Mouse (Mus musculus): Measurements from ENCODE around the gene Foxo3. TPM values are rescaled to one million over a fixed set of nuclear protein-coding genes. Genes with fewer than 3 reads are reported as not detected.

Foxo3 gene
- total and polyA plus RNA-seq, 3 experiments, result 9.2 to 18.2 (median 12.6) TPM

- dilution Hi-C loops (cut with MboI; ENCODE audit: extremely low pct_ligation_motif_present, extremely low pct_unique_long_range_greater_than_20kb, low sequenced_read_pairs) (no loop called here), in situ Hi-C loops (cut with MboI; ENCODE audit: low pct_ligation_motif_present, low pct_unique_long_range_greater_than_20kb, low sequenced_read_pairs) (no loop called here)
- H3K27ac ChIP-seq (ENCODE audit: insufficient read depth, low read depth), result no peak overlapping the region
- no peaks in the 10 kb centered on the region for H3K79me2 ChIP-seq (replicated peaks; ENCODE audit: control insufficient read depth, extremely low read depth, insufficient read depth, poor library complexity, severe bottlenecking)
- no peak for DNase-seq (ENCODE audit: extremely low read depth)
- peaks cover 28 to 76% of the 10 kb centered on the region in 2 experiments for H3K36me3 ChIP-seq (replicated peaks in 1 of 2; ENCODE audit: control insufficient read depth in 1 of 2, insufficient read depth in 1 of 2, low read length in 1 of 2)
- no peak for TF ChIP-seq USF1 (IDR thresholded peaks at IDR 0.05; ENCODE audit: low read depth, low read length)
- TF ChIP-seq CHD1 (IDR thresholded peaks at IDR 0.05; ENCODE audit: low read depth, low read length), result no peak
- no peak for TF ChIP-seq USF2 (conservative IDR thresholded peaks at IDR 0.05; ENCODE audit: low read depth, low read length)
- no peak for TF ChIP-seq CTCF (conservative IDR thresholded peaks at IDR 0.05 in 1 of 2, IDR thresholded peaks at IDR 0.05 in 1 of 2; ENCODE audit: low read depth in 2 of 2, low read length in 2 of 2)
- TF ChIP-seq JUND (conservative IDR thresholded peaks at IDR 0.05; ENCODE audit: low read depth, low read length), result no peak
- TF ChIP-seq BHLHE40 (IDR thresholded peaks at IDR 0.05; ENCODE audit: low read depth, low read length), result no peak
- TF ChIP-seq IRF4 (IDR thresholded peaks at IDR 0.05; ENCODE audit: low read depth, low read length), result no peak
- TF ChIP-seq ZKSCAN1 (IDR thresholded peaks at IDR 0.05; ENCODE audit: borderline replicate concordance, low read depth, low read length), result no peak
- TF ChIP-seq NRF1 (IDR thresholded peaks at IDR 0.05; ENCODE audit: low read depth, low read length), result no peak
- no peak for TF ChIP-seq RCOR1 (conservative IDR thresholded peaks at IDR 0.05; ENCODE audit: low read depth, low read length)
- no peak for TF ChIP-seq ZC3H11A (IDR thresholded peaks at IDR 0.05; ENCODE audit: low read depth, low read length)
- no peak for TF ChIP-seq SMC3 (IDR thresholded peaks at IDR 0.05; ENCODE audit: low read depth, low read length)
- TF ChIP-seq ETS1 (conservative IDR thresholded peaks at IDR 0.05; ENCODE audit: low read depth, low read length), result no peak
- no peak overlapping the region for H3K4me2 ChIP-seq (ENCODE audit: insufficient read depth, low read depth, poor library complexity, severe bottlenecking)
- no peaks in the 10 kb centered on the region for H3K27me3 ChIP-seq (replicated peaks)
- H3K4me3 ChIP-seq (replicated peaks in 1 of 3; ENCODE audit: low read depth in 2 of 3, low read length in 2 of 3, poor library complexity in 1 of 3), result no peak overlapping the region
- no peak overlapping the region for H3K9ac ChIP-seq (ENCODE audit: insufficient read depth, low read depth)
- H3K9me3 ChIP-seq (replicated peaks; ENCODE audit: low read length), result no peaks in the 10 kb centered on the region
- peaks cover 15 to 48% of the 10 kb centered on the region in 2 experiments for H3K4me1 ChIP-seq (ENCODE audit: control insufficient read depth in 1 of 2, insufficient read depth in 2 of 2)
These were observed 89.6 kb downstream of the Foxo3 start for GRCm38 (mm10) chr10:42186941-42187401.

DNA sequence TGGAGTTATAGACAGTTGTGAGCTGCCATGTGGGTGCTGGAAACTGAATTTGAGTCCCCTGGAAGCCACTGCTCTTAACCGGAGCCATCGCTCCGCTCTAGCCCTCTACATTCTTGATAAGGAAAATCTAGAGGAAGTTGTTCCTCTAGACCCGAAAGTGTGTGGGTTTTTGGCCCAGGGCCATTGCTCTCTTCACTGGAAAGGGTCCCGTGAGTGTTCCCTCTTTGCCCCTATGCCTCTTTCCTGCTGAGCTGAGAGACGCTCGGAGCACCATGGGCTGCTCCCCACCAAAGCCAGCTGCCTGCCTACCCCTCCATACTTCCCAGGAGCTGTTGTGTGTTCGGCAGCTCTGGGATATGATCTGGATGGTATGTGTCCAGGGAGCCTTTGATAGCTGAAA lies 96.2 kb downstream of the Foxo3 start:
- Histone ChIP-seq H3K27me3 (replicated peaks) (no peaks in the 10 kb centered on the region), H3K27ac (ENCODE audit: insufficient read depth, low read depth) (no peak overlapping the region), H3K4me3 (replicated peaks in 1 of 3; ENCODE audit: low read depth in 2 of 3, low read length in 2 of 3, poor library complexity in 1 of 3) (no peak overlapping the region), H3K36me3 (replicated peaks in 1 of 2; ENCODE audit: control insufficient read depth in 1 of 2, insufficient read depth in 1 of 2, low read length in 1 of 2) (peaks cover 21 to 41% of the 10 kb centered on the region in 2 experiments), H3K9ac (ENCODE audit: insufficient read depth, low read depth) (no peak overlapping the region), H3K9me3 (replicated peaks; ENCODE audit: low read length) (no peaks in the 10 kb centered on the region), H3K4me1 (ENCODE audit: control insufficient read depth in 1 of 2, insufficient read depth in 2 of 2) (no peaks in the 10 kb centered on the region), H3K4me2 (ENCODE audit: insufficient read depth, low read depth, poor library complexity, severe bottlenecking) (no peak overlapping the region), H3K79me2 (replicated peaks; ENCODE audit: control insufficient read depth, extremely low read depth, insufficient read depth, poor library complexity, severe bottlenecking) (no peaks in the 10 kb centered on the region)
- in situ Hi-C loops (cut with MboI; ENCODE audit: low pct_ligation_motif_present, low pct_unique_long_range_greater_than_20kb, low sequenced_read_pairs), result no loop called here
- TF ChIP-seq NELFE (IDR thresholded peaks at IDR 0.05; ENCODE audit: low read depth, low read length) (no peak), MEF2A (IDR thresholded peaks at IDR 0.05; ENCODE audit: borderline replicate concordance, low read depth, low read length) (no peak), USF1 (IDR thresholded peaks at IDR 0.05; ENCODE audit: low read depth, low read length) (no peak), MAX (IDR thresholded peaks at IDR 0.05; ENCODE audit: low read length) (no peak), PAX5 (IDR thresholded peaks at IDR 0.05; ENCODE audit: low read length) (no peak), KAT2A (IDR thresholded peaks at IDR 0.05; ENCODE audit: insufficient replicate concordance, low read length) (no peak), MAFK (IDR thresholded peaks at IDR 0.05; ENCODE audit: insufficient replicate concordance, low read length) (no peak), POLR2AphosphoS2 (IDR thresholded peaks at IDR 0.05; ENCODE audit: low read depth, low read length) (no peak), IRF4 (IDR thresholded peaks at IDR 0.05; ENCODE audit: low read depth, low read length) (no peak), GABPA (IDR thresholded peaks at IDR 0.05; ENCODE audit: insufficient replicate concordance, low read depth, low read length) (no peak), JUN (IDR thresholded peaks at IDR 0.05; ENCODE audit: insufficient read depth, low read depth, low read length) (no peak), ETS1 (conservative IDR thresholded peaks at IDR 0.05; ENCODE audit: low read depth, low read length) (no peak), CHD2 (IDR thresholded peaks at IDR 0.05; ENCODE audit: low read length) (no peak)
- DNase-seq (ENCODE audit: extremely low read depth), result no peak
- dilution Hi-C loops (cut with MboI; ENCODE audit: extremely low pct_ligation_motif_present, extremely low pct_unique_long_range_greater_than_20kb, low sequenced_read_pairs), result no loop called here
